Mouse (Mus musculus) liver, embryonic 14.5 days (tissue): ENCODE measurements around the gene Slc25a33.

Experiments used
- CTCF ChIP-seq: IDR thresholded peaks from 2 replicates; pipeline ENCODE4 v1.5.1; 2016; ENCODE audit warnings: antibody characterized with exemption, low read depth, control low read depth
- EP300 ChIP-seq: IDR thresholded peaks from 2 replicates; pipeline ENCODE4 v1.6.1; 2016; ENCODE audit warnings: antibody characterized with exemption, low read depth

- TF ChIP-seq CTCF (no peak), EP300 (no peak)
These were observed 41.8 kb downstream of the Slc25a33 start for GRCm38 (mm10) chr4:149732313-149732712.
